Mouse (Mus musculus): ENCODE measurements around the gene Pkd2.

GRCm38 (mm10) chr5:104423861-104424260 is 35.4 kb upstream of the Pkd2 start:
- TF ChIP-seq POLR2A (IDR thresholded peaks at IDR 0.05; ENCODE audit: control insufficient read depth, low read depth, low read length), result no peak
- no peak for TF ChIP-seq CTCF (IDR thresholded peaks at IDR 0.05; ENCODE audit: control insufficient read depth, insufficient read depth, insufficient replicate concordance, low read depth, low read length)
